Mouse (Mus musculus) heart, embryonic 12.5 days (tissue): ENCODE data around the gene Negr1. TPM values are rescaled to one million over a fixed set of nuclear protein-coding genes. Genes with fewer than 3 reads are reported as not detected.

Source experiments
- ATAC-seq: fragments of 200-750 bp; cut with Nextera tagmentation; 2 replicates; pipeline ENCODE4 v1.8.0; 2017; ENCODE audit warnings: moderate TSS enrichment, moderate library complexity; ENCODE audit not compliant: insufficient number of reproducible peaks, low FRiP score
- H3K27ac ChIP-seq: fragments of 300-500 bp; sonication (generic); 2 replicates; pipeline ENCODE4 v1.5.1; 2016; ENCODE audit warnings: mild to moderate bottlenecking, moderate library complexity; ENCODE audit not compliant: poor library complexity, severe bottlenecking
- H3K27me3 ChIP-seq: fragments of 300-500 bp; sonication (generic); replicated peaks from 2 replicates; pipeline ENCODE4 v1.6.1; 2016; ENCODE audit warnings: mild to moderate bottlenecking, moderate library complexity
- H3K36me3 ChIP-seq: fragments of 300-500 bp; sonication (generic); 2 replicates; pipeline ENCODE4 v1.6.1; 2016; ENCODE audit warnings: mild to moderate bottlenecking, moderate library complexity
- H3K4me1 ChIP-seq: fragments of 300-500 bp; sonication (generic); replicated peaks from 2 replicates; pipeline ENCODE4 v1.6.1; 2016; ENCODE audit warnings: mild to moderate bottlenecking
- H3K4me2 ChIP-seq: fragments of 300-500 bp; sonication (generic); 2 replicates; pipeline ENCODE4 v1.6.1; 2016; ENCODE audit warnings: mild to moderate bottlenecking, moderate library complexity
- H3K4me3 ChIP-seq: fragments of 300-500 bp; sonication (generic); 2 replicates; pipeline ENCODE4 v1.5.1; 2016; ENCODE audit warnings: mild to moderate bottlenecking
- H3K9ac ChIP-seq: fragments of 300-500 bp; sonication (generic); 2 replicates; pipeline ENCODE4 v1.6.1; 2016; ENCODE audit warnings: mild to moderate bottlenecking, moderate library complexity
- H3K9me3 ChIP-seq: fragments of 300-500 bp; sonication (generic); replicated peaks from 2 replicates; pipeline ENCODE4 v1.6.1; 2016; ENCODE audit warnings: mild to moderate bottlenecking, moderate library complexity
- WGBS: fragments of 180-500 bp; shearing (Covaris S2); methylation state at CpG from one replicate; pipeline ENCODE4 v1.1.7; 2016; 5-methylcytosine and 5-hydroxymethylcytosine counted together
- polyA plus RNA-seq: library from polyadenylated mRNA; unstranded; fragments of >200 nt; fragmentation: Nextera tagmentation; extraction: Ambion mirVana; gene quantifications from 2 replicates; pipeline ENCODE4 v1.2.1, GENCODE M21; 2016

The Negr1 gene
- polyA plus RNA-seq, 1 experiment from 2014 or later = 2.2 TPM

DNA sequence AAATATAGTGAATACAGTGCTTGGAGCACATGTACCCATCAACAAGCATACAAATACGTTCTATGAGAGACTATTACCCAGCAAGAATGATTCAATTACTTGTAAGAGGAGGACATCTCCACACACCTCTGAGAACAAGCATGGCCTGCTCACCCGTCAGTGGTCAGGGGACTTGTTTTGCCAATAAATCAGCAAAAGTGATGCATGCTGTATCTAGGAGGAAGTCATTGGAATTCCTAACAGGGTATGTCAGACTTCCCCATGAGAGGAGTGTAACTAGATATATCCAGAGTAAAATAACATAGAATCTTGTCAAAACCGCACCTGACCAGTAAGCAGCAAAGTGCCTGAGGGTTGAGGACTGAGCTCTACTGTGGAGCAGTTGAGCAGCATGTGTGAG is 629.0 kb downstream of the Negr1 start:
- Histone ChIP-seq H3K27me3 (no peaks in the 10 kb centered on the region), H3K4me1 (peaks cover 5% of the 10 kb centered on the region), H3K9me3 (no peaks in the 10 kb centered on the region), H3K27ac (no peak overlapping the region), H3K36me3 (no peaks in the 10 kb centered on the region), H3K9ac (no peak overlapping the region), H3K4me2 (no peak overlapping the region), H3K4me3 (no peak overlapping the region)
- WGBS = 57% methylated on average over 3 of the region's 3 CpGs
- ATAC-seq = no peak

GRCm38 (mm10) chr3:157192021-157192420 is 630.4 kb downstream of the Negr1 start:
- no peak for ATAC-seq
- H3K9ac ChIP-seq = no peak overlapping the region

GRCm38 (mm10) chr3:157193141-157193540 is 631.5 kb downstream of the Negr1 start:
- no peak overlapping the region for H3K27ac ChIP-seq
- no peak for ATAC-seq

More at GRCm38 (mm10) chr3:157192021-157192420, 630.4 kb downstream of the Negr1 start:
- Histone ChIP-seq H3K9me3 (no peaks in the 10 kb centered on the region), H3K4me3 (no peak overlapping the region), H3K27ac (no peak overlapping the region), H3K27me3 (no peaks in the 10 kb centered on the region), H3K4me1 (peaks cover 5% of the 10 kb centered on the region), H3K36me3 (no peaks in the 10 kb centered on the region), H3K4me2 (no peak overlapping the region)
- 70% methylated on average over 3 of the region's 3 CpGs for WGBS

GRCm38 (mm10) chr3:157198659-157199058 is 637.1 kb downstream of the Negr1 start:
- H3K9me3 ChIP-seq = no peaks in the 10 kb centered on the region

More at GRCm38 (mm10) chr3:157193141-157193540, 631.5 kb downstream of the Negr1 start:
- Histone ChIP-seq H3K9me3 (no peaks in the 10 kb centered on the region), H3K4me1 (peaks cover 5% of the 10 kb centered on the region), H3K9ac (no peak overlapping the region), H3K4me2 (no peak overlapping the region), H3K27me3 (no peaks in the 10 kb centered on the region), H3K4me3 (no peak overlapping the region), H3K36me3 (no peaks in the 10 kb centered on the region)
- WGBS = 37% methylated on average over 3 of the region's 3 CpGs

DNA sequence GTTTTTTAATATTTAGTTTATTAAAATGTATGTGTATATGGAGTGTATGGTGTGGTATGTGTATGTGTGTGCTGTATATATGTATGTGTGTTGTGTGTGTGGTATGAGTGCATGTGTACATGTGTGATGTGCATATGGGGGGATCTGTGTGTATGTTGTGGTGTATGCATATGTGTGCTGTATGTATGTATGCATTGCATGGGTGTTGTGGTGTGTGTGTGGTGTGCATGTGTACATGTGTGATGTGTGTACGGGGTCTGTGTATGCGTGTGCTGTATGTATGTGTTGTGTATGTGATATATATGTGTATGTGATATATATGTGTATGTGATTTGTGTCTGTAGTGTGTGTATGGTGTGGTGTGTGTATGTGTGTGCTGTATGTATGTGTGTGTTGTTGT is 640.1 kb downstream of the Negr1 start:
- ATAC-seq = no peak
- Histone ChIP-seq H3K4me2 (no peak overlapping the region), H3K36me3 (no peaks in the 10 kb centered on the region), H3K9me3 (no peaks in the 10 kb centered on the region), H3K27me3 (no peaks in the 10 kb centered on the region), H3K4me3 (no peak overlapping the region), H3K27ac (no peak overlapping the region), H3K9ac (no peak overlapping the region), H3K4me1 (no peaks in the 10 kb centered on the region)
- 92% methylated on average over 2 of the region's 2 CpGs for WGBS

More at GRCm38 (mm10) chr3:157198659-157199058, 637.1 kb downstream of the Negr1 start:
- H3K4me1 ChIP-seq = no peaks in the 10 kb centered on the region
- no peak for ATAC-seq
- H3K36me3 ChIP-seq = no peaks in the 10 kb centered on the region
- H3K27me3 ChIP-seq = no peaks in the 10 kb centered on the region
- no peak overlapping the region for H3K4me3 ChIP-seq
- no peak overlapping the region for H3K27ac ChIP-seq
- 86% methylated on average over 4 of the region's 4 CpGs for WGBS
- H3K9ac ChIP-seq = no peak overlapping the region
- H3K4me2 ChIP-seq = no peak overlapping the region

GRCm38 (mm10) chr3:157203573-157203972 is 642.0 kb downstream of the Negr1 start:
- Histone ChIP-seq H3K4me1 (no peaks in the 10 kb centered on the region), H3K9ac (no peak overlapping the region), H3K27ac (no peak overlapping the region), H3K4me2 (no peak overlapping the region), H3K36me3 (no peaks in the 10 kb centered on the region), H3K27me3 (no peaks in the 10 kb centered on the region), H3K9me3 (no peaks in the 10 kb centered on the region), H3K4me3 (no peak overlapping the region)
- WGBS = 81% methylated on average over 8 of the region's 8 CpGs
- ATAC-seq = no peak

DNA sequence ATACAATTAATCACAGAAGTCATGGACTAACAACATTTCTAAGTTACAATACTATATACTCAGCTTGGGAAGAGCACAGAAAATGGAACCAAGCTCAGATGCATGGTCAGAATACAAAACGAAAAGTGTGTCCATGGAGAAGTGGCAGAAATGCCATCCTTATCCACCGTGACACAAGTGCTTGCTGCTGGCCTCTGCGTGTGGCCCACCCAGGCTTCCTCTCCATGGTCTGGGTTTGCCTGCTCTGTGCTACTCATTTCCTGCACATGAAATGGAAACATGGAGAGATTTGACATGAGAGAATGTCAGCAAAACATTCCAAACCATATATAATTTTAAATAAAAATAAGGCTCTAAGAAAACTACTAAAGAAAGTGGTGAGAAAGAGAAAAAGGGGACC is 645.2 kb downstream of the Negr1 start:
- no peak for ATAC-seq
- Histone ChIP-seq H3K27me3 (no peaks in the 10 kb centered on the region), H3K9me3 (no peaks in the 10 kb centered on the region), H3K36me3 (no peaks in the 10 kb centered on the region), H3K9ac (no peak overlapping the region), H3K4me3 (no peak overlapping the region), H3K4me1 (no peaks in the 10 kb centered on the region), H3K4me2 (no peak overlapping the region), H3K27ac (no peak overlapping the region)
- WGBS = 48% methylated on average over 3 of the region's 3 CpGs

DNA sequence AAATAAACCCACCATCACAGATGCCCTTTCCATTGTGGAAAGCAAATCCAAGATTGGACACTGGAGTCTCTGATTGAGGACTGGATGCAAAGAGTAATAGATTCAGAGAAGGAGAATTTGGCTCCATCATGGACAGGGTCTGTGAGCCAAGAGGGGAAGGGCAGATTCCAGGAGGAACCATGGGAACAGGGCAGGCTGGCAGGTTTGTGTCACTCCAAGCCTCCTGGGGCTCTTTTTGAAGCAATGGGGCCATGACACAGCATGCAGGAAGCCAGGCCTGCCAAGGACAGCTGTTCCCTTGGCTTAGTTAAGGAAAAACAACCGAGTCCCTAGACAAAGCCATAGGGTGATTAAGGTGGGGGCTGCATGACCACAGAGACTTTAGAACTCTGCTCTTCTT is 647.4 kb downstream of the Negr1 start:
- Histone ChIP-seq H3K4me2 (no peak overlapping the region), H3K9ac (no peak overlapping the region), H3K4me1 (no peaks in the 10 kb centered on the region), H3K36me3 (no peaks in the 10 kb centered on the region), H3K9me3 (no peaks in the 10 kb centered on the region), H3K27ac (no peak overlapping the region), H3K4me3 (no peak overlapping the region), H3K27me3 (no peaks in the 10 kb centered on the region)
- no peak for ATAC-seq
- 16% methylated on average over 1 of the region's 1 CpGs for WGBS

GRCm38 (mm10) chr3:157209386-157209785 is 647.8 kb downstream of the Negr1 start:
- no peaks in the 10 kb centered on the region for H3K4me1 ChIP-seq
- 71% methylated on average over 2 of the region's 2 CpGs for WGBS
- no peak overlapping the region for H3K9ac ChIP-seq
- H3K27me3 ChIP-seq = no peaks in the 10 kb centered on the region
- no peak overlapping the region for H3K27ac ChIP-seq
- no peak for ATAC-seq
- H3K4me2 ChIP-seq = no peak overlapping the region
- no peak overlapping the region for H3K4me3 ChIP-seq
- no peaks in the 10 kb centered on the region for H3K9me3 ChIP-seq
- no peaks in the 10 kb centered on the region for H3K36me3 ChIP-seq

GRCm38 (mm10) chr3:157215937-157216719 is 654.5 kb downstream of the Negr1 start:
- H3K27me3 ChIP-seq = no peaks in the 10 kb centered on the region
- WGBS = 68% methylated on average over 5 of the region's 5 CpGs
- no peak overlapping the region for H3K4me2 ChIP-seq
- no peak overlapping the region for H3K27ac ChIP-seq
- no peak overlapping the region for H3K4me3 ChIP-seq
- H3K4me1 ChIP-seq = 0 out of 2 replicates have a peak, but pooled peaks cover 3% of the 10 kb centered on the region
- H3K9ac ChIP-seq = no peak overlapping the region
- no peaks in the 10 kb centered on the region for H3K9me3 ChIP-seq
- ATAC-seq = no peak
- H3K36me3 ChIP-seq = no peaks in the 10 kb centered on the region

GRCm38 (mm10) chr3:157217794-157218193 is 656.2 kb downstream of the Negr1 start:
- Histone ChIP-seq H3K9ac (no peak overlapping the region), H3K36me3 (no peaks in the 10 kb centered on the region), H3K4me3 (no peak overlapping the region), H3K27ac (no peak overlapping the region), H3K27me3 (no peaks in the 10 kb centered on the region), H3K9me3 (no peaks in the 10 kb centered on the region), H3K4me2 (no peak overlapping the region), H3K4me1 (0 out of 2 replicates have a peak, but pooled peaks cover 3% of the 10 kb centered on the region)
- ATAC-seq = no peak
- 62% methylated on average over 2 of the region's 2 CpGs for WGBS

GRCm38 (mm10) chr3:157224920-157225319 is 663.3 kb downstream of the Negr1 start:
- ATAC-seq = no peak
- Histone ChIP-seq H3K9ac (no peak overlapping the region), H3K9me3 (no peaks in the 10 kb centered on the region), H3K4me2 (no peak overlapping the region), H3K27me3 (no peaks in the 10 kb centered on the region), H3K27ac (no peak overlapping the region), H3K4me1 (no peaks in the 10 kb centered on the region), H3K36me3 (no peaks in the 10 kb centered on the region), H3K4me3 (no peak overlapping the region)
- WGBS = 75% methylated on average over 4 of the region's 4 CpGs
